Mouse (Mus musculus) bone marrow macrophage, adult 2 months (primary cell): Measurements from ENCODE around the gene Emc9.

ENCODE experiments used
- CTCF ChIP-seq: IDR thresholded peaks from 2 replicates; pipeline ENCODE4 v1.5.1; 2012; ENCODE audit warnings: low read depth, mild to moderate bottlenecking, low read length, moderate library complexity
- POLR2A ChIP-seq: IDR thresholded peaks from 2 replicates; pipeline ENCODE4 v1.6.1; 2012; ENCODE audit warnings: mild to moderate bottlenecking, low read depth, low read length, borderline replicate concordance

DNA sequence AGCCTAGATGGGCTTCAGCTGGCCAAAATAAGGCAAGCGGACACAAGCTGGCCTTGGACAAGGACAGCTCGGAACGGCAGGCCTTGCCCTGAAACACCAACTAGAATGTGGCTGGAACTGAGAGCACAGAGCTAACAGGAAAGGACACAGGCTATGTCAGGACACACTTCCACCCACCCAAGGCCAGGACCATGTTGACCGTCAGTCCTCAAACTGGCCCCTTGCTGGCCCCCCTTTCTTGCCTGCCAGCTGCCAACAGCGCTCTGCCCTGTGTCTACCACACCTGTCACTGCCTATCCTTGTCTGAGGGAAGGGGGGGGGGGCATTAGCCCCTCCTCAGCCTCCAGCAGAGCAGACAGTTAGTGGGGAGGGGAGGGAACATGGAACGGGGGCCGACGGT is 9.8 kb downstream of the Emc9 start, which contains the start of gene Fitm1:
- TF ChIP-seq CTCF (no peak), POLR2A (no peak)
